Mouse (Mus musculus): ENCODE measurements at regions not wholly inside any gene's neighbourhood (a gene's known extent, or its start where the extent isn't known, plus 50 kb on each side); places are given as distances from the start of the nearest gene placed in this dataset.

- no peak for ATAC-seq (ENCODE audit: low FRiP score, low read depth)
- H3K27me3 ChIP-seq: no peaks in the 10 kb centered on the region
- H3K9ac ChIP-seq: no peak overlapping the region
- H3K4me1 ChIP-seq (replicated peaks): no peaks in the 10 kb centered on the region
- no peaks in the 10 kb centered on the region for H3K36me3 ChIP-seq
- no peak overlapping the region for H3K4me3 ChIP-seq
- H3K27ac ChIP-seq (replicated peaks): no peak overlapping the region
- 82% methylated on average over 2 of the region's 2 CpGs for WGBS
- H3K9me3 ChIP-seq: no peaks in the 10 kb centered on the region
- H3K4me2 ChIP-seq: no peak overlapping the region
These were observed 225.4 kb upstream of the Galnt5 start for GRCm38 (mm10) chr2:57772315-57772714.

- 67% methylated on average over 5 of the region's 5 CpGs for WGBS
- H3K9me3 ChIP-seq: no peaks in the 10 kb centered on the region
- no peak overlapping the region for H3K4me2 ChIP-seq
- no peaks in the 10 kb centered on the region for H3K4me1 ChIP-seq (replicated peaks)
- no peaks in the 10 kb centered on the region for H3K27me3 ChIP-seq
- H3K9ac ChIP-seq: no peak overlapping the region
- no peak overlapping the region for H3K27ac ChIP-seq (replicated peaks)
- H3K4me3 ChIP-seq: no peak overlapping the region
- no peaks in the 10 kb centered on the region for H3K36me3 ChIP-seq
- no peak for ATAC-seq (ENCODE audit: low FRiP score, low read depth)
These were observed 221.5 kb upstream of the Galnt5 start for GRCm38 (mm10) chr2:57776154-57776553.

DNA sequence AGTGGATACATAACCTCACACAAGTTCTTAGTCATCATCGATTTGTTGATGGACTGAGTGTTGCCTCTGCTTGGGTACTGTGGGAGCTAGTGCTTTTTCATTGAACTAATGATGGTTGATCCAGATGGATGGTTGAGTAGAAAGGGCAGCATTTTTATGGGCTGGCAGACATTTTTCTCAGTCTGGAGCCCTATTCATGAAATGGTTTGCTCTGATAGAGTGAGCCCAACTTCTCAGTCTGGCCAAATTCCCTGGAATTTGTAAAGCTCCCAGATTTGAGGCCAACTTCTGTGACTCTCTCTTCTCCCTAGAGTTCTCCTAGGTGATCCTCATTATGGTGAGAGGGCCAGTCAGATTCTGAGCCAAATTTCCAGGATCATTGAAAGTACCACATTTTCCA, 216.8 kb upstream of the Galnt5 start:
- H3K9ac ChIP-seq: no peak overlapping the region
- no peak overlapping the region for H3K4me2 ChIP-seq
- H3K36me3 ChIP-seq: no peaks in the 10 kb centered on the region
- H3K27me3 ChIP-seq: no peaks in the 10 kb centered on the region
- H3K4me3 ChIP-seq: no peak overlapping the region
- H3K9me3 ChIP-seq: no peaks in the 10 kb centered on the region
- no peaks in the 10 kb centered on the region for H3K4me1 ChIP-seq (replicated peaks)
- WGBS: 86% methylated on average over 1 of the region's 1 CpGs
- no peak overlapping the region for H3K27ac ChIP-seq (replicated peaks)
- ATAC-seq (ENCODE audit: low FRiP score, low read depth): no peak

- no peaks in the 10 kb centered on the region for H3K36me3 ChIP-seq
- no peaks in the 10 kb centered on the region for H3K4me1 ChIP-seq (replicated peaks)
- no peak for ATAC-seq (ENCODE audit: low FRiP score, low read depth)
- H3K9ac ChIP-seq: no peak overlapping the region
- no peaks in the 10 kb centered on the region for H3K9me3 ChIP-seq
- H3K4me3 ChIP-seq: no peak overlapping the region
- H3K27ac ChIP-seq (replicated peaks): no peak overlapping the region
- H3K27me3 ChIP-seq: no peaks in the 10 kb centered on the region
- 55% methylated on average over 8 of the region's 8 CpGs for WGBS
- H3K4me2 ChIP-seq: no peak overlapping the region
These were observed 204.0 kb upstream of the Galnt5 start for GRCm38 (mm10) chr2:57793519-57794296.

- ATAC-seq (ENCODE audit: low FRiP score, low read depth): no peak
- no peaks in the 10 kb centered on the region for H3K4me1 ChIP-seq (replicated peaks)
- no peak overlapping the region for H3K27ac ChIP-seq (replicated peaks)
- no peaks in the 10 kb centered on the region for H3K9me3 ChIP-seq
- H3K9ac ChIP-seq: no peak overlapping the region
- no peak overlapping the region for H3K4me3 ChIP-seq
- no peaks in the 10 kb centered on the region for H3K27me3 ChIP-seq
- 73% methylated on average over 2 of the region's 2 CpGs for WGBS
- no peak overlapping the region for H3K4me2 ChIP-seq
- H3K36me3 ChIP-seq: no peaks in the 10 kb centered on the region
These were observed 198.4 kb upstream of the Galnt5 start for GRCm38 (mm10) chr2:57799279-57799678.

- H3K4me2 ChIP-seq: no peak overlapping the region
- no peaks in the 10 kb centered on the region for H3K4me1 ChIP-seq (replicated peaks)
- H3K27ac ChIP-seq (replicated peaks): no peak overlapping the region
- WGBS: 51% methylated on average over 1 of the region's 1 CpGs
- H3K4me3 ChIP-seq: no peak overlapping the region
- no peaks in the 10 kb centered on the region for H3K9me3 ChIP-seq
- no peak for ATAC-seq (ENCODE audit: low FRiP score, low read depth)
- no peak overlapping the region for H3K9ac ChIP-seq
- no peaks in the 10 kb centered on the region for H3K36me3 ChIP-seq
- no peaks in the 10 kb centered on the region for H3K27me3 ChIP-seq
These were observed 189.8 kb upstream of the Galnt5 start for GRCm38 (mm10) chr2:57807911-57808310.

GRCm38 (mm10) chr2:57812996-57813395, 184.7 kb upstream of the Galnt5 start:
- 78% methylated on average over 1 of the region's 1 CpGs for WGBS
- Histone ChIP-seq H3K36me3 (no peaks in the 10 kb centered on the region), H3K27ac (replicated peaks) (no peak overlapping the region), H3K9me3 (no peaks in the 10 kb centered on the region), H3K9ac (no peak overlapping the region), H3K4me3 (no peak overlapping the region), H3K27me3 (no peaks in the 10 kb centered on the region), H3K4me1 (replicated peaks) (no peaks in the 10 kb centered on the region), H3K4me2 (no peak overlapping the region)
- no peak for ATAC-seq (ENCODE audit: low FRiP score, low read depth)

- 49% methylated on average over 2 of the region's 2 CpGs for WGBS
These were observed 177.3 kb upstream of the Galnt5 start for GRCm38 (mm10) chr2:57820343-57820742.

GRCm38 (mm10) chr2:57820923-57821322, 176.8 kb upstream of the Galnt5 start:
- 32% methylated on average over 1 of the region's 1 CpGs for WGBS
- Histone ChIP-seq H3K4me2 (no peak overlapping the region), H3K27ac (replicated peaks) (no peak overlapping the region), H3K36me3 (no peaks in the 10 kb centered on the region), H3K4me3 (no peak overlapping the region), H3K27me3 (no peaks in the 10 kb centered on the region), H3K9ac (no peak overlapping the region), H3K9me3 (no peaks in the 10 kb centered on the region), H3K4me1 (replicated peaks) (no peaks in the 10 kb centered on the region)
- ATAC-seq (ENCODE audit: low FRiP score, low read depth): no peak

More at GRCm38 (mm10) chr2:57820343-57820742, 177.3 kb upstream of the Galnt5 start:
- no peak overlapping the region for H3K9ac ChIP-seq
- H3K4me1 ChIP-seq (replicated peaks): no peaks in the 10 kb centered on the region
- H3K36me3 ChIP-seq: no peaks in the 10 kb centered on the region
- no peak overlapping the region for H3K27ac ChIP-seq (replicated peaks)
- no peak overlapping the region for H3K4me3 ChIP-seq
- H3K4me2 ChIP-seq: no peak overlapping the region
- no peaks in the 10 kb centered on the region for H3K9me3 ChIP-seq
- ATAC-seq (ENCODE audit: low FRiP score, low read depth): no peak
- no peaks in the 10 kb centered on the region for H3K27me3 ChIP-seq

GRCm38 (mm10) chr2:57828284-57828683, 169.4 kb upstream of the Galnt5 start:
- Histone ChIP-seq H3K4me3 (no peak overlapping the region), H3K27me3 (no peaks in the 10 kb centered on the region), H3K9me3 (no peaks in the 10 kb centered on the region), H3K9ac (no peak overlapping the region), H3K4me2 (no peak overlapping the region), H3K4me1 (replicated peaks) (no peaks in the 10 kb centered on the region), H3K36me3 (no peaks in the 10 kb centered on the region), H3K27ac (replicated peaks) (no peak overlapping the region)
- 69% methylated on average over 2 of the region's 2 CpGs for WGBS
- no peak for ATAC-seq (ENCODE audit: low FRiP score, low read depth)

DNA sequence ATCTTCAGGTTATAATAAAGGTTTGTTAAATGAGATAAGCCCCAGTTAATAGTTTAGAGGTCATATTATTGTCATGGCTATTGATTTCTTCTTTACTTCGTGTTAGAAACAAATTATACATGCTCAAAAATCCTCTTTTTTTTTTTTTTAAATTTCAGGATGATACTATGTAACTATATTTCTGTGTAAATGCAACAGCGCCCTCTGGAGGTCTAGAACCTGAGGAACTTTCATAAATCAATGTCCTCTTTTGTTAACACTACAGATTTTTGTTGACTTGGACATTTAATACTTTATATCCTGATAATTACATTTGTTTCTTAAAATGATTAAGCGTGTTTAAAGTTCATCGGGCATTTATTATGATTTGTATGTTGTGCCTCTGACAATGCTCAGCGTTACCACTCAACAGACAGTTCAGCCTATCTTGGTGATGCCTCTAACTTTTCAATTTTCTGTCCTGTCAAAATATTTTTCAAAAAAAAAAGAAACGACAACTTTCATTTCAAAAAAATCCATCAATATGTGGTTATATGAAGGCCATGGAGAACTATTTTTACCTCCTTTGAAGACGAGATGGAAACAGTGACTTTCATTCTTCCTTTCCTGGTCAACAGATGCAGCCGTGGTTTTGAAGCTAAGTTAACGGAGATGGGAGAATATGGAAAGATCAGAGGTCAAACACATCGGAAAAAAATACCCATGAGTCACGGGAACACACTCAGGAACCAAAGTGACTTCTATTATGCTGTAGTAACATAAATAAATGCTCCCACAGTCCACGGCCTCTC, 164.9 kb upstream of the Galnt5 start:
- Histone ChIP-seq H3K4me2 (no peak overlapping the region), H3K27ac (replicated peaks) (no peak overlapping the region), H3K9me3 (no peaks in the 10 kb centered on the region), H3K9ac (no peak overlapping the region), H3K4me3 (no peak overlapping the region), H3K27me3 (no peaks in the 10 kb centered on the region), H3K36me3 (no peaks in the 10 kb centered on the region), H3K4me1 (replicated peaks) (no peaks in the 10 kb centered on the region)
- 44% methylated on average over 12 of the region's 12 CpGs for whole genome bisulfite sequencing
- no peak for ATAC-seq (ENCODE audit: low FRiP score, low read depth)

DNA sequence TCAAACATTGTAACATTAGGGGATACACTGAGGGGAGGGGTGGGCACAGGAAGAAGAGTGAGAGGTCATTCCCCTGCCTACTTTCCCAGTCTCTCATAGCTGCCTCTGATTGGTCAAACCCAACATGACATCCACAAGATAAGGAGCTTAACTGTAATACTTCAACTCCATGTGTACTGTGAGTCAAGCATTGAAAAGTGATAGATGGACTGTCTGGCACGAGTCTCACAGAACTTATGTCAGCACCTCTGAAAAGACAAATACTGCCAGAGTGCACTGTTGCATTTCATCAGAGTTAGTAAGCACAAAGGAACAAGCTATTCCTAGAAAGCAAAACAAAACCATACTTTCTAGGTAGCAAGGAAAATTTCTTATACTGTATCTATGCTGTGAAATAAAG, 152.5 kb upstream of the Galnt5 start:
- Histone ChIP-seq H3K9me3 (no peaks in the 10 kb centered on the region), H3K27ac (replicated peaks) (no peak overlapping the region), H3K9ac (no peak overlapping the region), H3K4me1 (replicated peaks) (peaks cover 10% of the 10 kb centered on the region; the same call in 1 of the 2 replicates), H3K36me3 (no peaks in the 10 kb centered on the region), H3K27me3 (no peaks in the 10 kb centered on the region), H3K4me2 (no peak overlapping the region), H3K4me3 (no peak overlapping the region)
- 62% methylated on average over 1 of the region's 1 CpGs for WGBS
- no peak for ATAC-seq (ENCODE audit: low FRiP score, low read depth)

All from hindbrain, embryonic 15.5 days (tissue).